Mouse (Mus musculus): Measurements from ENCODE around the gene Mgmt. TPM values are rescaled to one million over a fixed set of nuclear protein-coding genes. Genes with fewer than 3 reads are reported as not detected.
A peak's percentile ranks its signal among the peaks of the same experiment; 100 is the strongest.

Mgmt gene
- total RNA-seq, 2 experiments from 2014 or later = 1.0 to 1.2 TPM

GRCm38 (mm10) chr7:137085969-137086606 lies 191.7 kb downstream of the Mgmt start:
- Histone ChIP-seq H3K4me3 (no peak overlapping the region), H3K27ac (no peak overlapping the region)
- DNase-seq (ENCODE audit: low spot score in 2 of 2) = no peak
- no peak for TF ChIP-seq CTCF (conservative IDR thresholded peaks at IDR 0.05)

- DNase-seq (ENCODE audit: low spot score in 2 of 2) = no peak
- H3K27ac ChIP-seq = no peak overlapping the region
- no peak for TF ChIP-seq CTCF (conservative IDR thresholded peaks at IDR 0.05)
Measured at GRCm38 (mm10) chr7:137087136-137087535, 192.7 kb downstream of the Mgmt start.

DNA sequence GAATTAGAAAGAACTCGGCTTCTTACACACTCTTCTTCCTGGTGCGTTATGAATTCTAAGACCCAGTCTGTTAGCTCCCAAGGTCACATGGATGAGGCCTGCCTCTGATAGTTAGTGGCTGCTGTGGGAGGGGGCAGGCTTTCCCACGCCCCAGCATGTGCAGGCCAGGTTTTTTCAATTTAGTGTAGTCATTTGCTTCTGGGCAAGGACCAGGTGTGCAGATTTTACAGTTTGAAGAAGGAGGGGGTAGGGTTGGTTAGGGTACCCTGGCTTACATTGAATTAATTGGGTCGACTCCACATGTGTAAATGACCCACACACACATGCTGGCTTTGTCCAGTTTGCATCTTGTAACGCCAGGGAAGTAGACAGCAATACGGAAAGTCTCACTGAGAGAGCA lies 193.7 kb downstream of the Mgmt start:
- TF ChIP-seq CTCF (conservative IDR thresholded peaks at IDR 0.05) = no peak

More at GRCm38 (mm10) chr7:137087136-137087535, 192.7 kb downstream of the Mgmt start:
- no peak overlapping the region for H3K4me3 ChIP-seq

DNA sequence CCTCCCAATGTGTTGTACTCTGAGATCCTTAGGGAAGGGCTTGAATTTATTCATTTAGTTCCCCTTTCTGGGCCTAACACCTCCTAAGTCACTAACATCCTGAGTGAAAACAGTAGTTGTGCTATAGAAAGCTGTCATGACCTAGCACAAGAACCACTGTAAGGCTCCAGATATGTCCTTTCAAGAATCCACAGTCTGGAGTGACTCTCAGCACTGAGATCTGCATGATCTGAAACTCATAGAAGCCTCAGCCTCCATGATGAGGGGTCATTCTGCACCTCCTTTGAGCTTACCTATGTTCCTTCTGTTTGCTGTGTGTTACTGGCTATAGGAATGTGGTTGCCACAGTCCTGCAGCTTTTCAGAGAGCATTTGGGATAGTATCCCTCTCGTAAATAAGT lies 200.1 kb downstream of the Mgmt start:
- Histone ChIP-seq H3K27ac (no peak overlapping the region), H3K4me3 (no peak overlapping the region)
- no peak for DNase-seq (ENCODE audit: low spot score in 2 of 2)
- TF ChIP-seq CTCF (conservative IDR thresholded peaks at IDR 0.05) = no peak

More for the DNA sequence above, 193.7 kb downstream of the Mgmt start:
- no peak for DNase-seq (ENCODE audit: low spot score in 2 of 2)
- Histone ChIP-seq H3K4me3 (no peak overlapping the region), H3K27ac (no peak overlapping the region)

DNA sequence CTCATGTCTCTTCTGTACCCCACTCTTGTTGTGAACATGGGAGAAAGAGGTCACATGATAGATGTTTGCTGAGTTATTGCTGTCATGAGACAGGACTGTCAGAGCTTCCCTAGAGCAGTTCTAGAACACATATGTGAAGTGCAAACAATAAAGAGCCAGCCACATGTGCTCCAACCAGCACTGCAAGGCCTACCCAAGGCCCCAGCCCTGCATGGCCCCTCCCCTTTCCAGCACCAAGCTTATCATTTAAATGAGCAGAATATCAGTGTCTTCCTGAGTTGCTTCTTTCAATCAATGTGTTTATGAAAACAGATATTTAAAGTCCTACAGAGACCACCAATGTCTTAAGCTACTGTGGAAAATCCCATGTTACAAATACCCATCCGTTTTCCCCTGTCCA lies 201.3 kb downstream of the Mgmt start:
- TF ChIP-seq CTCF (conservative IDR thresholded peaks at IDR 0.05) = no peak
- Histone ChIP-seq H3K27ac (no peak overlapping the region), H3K4me3 (no peak overlapping the region)
- no peak for DNase-seq (ENCODE audit: low spot score in 2 of 2)

DNA sequence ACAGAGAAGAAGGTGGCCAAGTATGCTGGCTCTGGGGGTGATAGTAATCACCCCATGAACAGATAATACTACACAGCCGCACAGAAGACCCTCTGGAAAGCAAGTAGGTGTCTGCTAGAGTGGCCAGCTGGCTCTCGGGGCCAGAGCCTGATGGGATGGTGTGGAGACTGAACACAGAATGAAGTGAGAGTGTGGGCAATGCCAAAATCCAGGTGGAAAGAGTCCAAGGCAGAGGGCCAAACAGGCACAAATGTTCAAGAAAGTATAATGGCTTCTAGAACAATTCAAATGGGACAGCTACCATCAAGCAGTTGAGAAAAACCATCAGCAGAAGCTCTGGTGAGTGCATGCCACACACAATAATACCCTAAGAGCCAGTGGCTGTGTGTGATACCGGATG lies 205.4 kb downstream of the Mgmt start:
- no peak for TF ChIP-seq CTCF (conservative IDR thresholded peaks at IDR 0.05)
- no peak overlapping the region for H3K4me3 ChIP-seq
- no peak overlapping the region for H3K27ac ChIP-seq
- DNase-seq (ENCODE audit: low spot score in 2 of 2) = no peak

DNA sequence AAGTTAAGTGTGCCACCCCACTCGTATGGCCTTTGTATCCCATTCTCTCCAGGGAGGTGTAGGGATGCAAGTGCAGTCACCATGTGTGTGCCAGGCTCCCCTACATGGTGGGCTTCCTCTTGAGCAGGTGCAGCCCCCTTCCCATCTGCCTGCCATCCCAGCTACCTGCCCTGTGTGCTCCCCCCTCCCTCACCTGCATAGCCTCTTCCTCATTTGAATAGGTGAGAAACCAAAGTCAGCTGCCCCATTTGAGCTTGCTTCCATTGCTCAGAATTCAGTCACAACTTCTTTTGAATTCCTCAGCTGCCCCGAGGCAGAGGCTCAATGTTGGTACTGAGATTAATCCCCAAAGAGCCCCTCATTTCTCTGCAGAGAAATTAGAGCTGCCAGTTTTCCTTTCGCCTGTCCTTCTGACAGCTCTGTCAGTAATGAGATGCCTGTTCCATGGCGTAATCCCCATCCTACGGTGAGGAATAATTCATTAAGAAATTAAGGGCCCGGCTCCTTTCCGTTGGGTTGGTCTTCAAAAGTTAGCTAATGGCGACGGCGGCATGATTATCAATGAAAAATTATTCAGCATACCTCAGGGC lies 208.3 kb downstream of the Mgmt start:
- no peak for TF ChIP-seq CTCF (conservative IDR thresholded peaks at IDR 0.05)
- Histone ChIP-seq H3K27ac (no peak overlapping the region), H3K4me3 (no peak overlapping the region)
- no peak for DNase-seq (ENCODE audit: low spot score in 2 of 2)

DNA sequence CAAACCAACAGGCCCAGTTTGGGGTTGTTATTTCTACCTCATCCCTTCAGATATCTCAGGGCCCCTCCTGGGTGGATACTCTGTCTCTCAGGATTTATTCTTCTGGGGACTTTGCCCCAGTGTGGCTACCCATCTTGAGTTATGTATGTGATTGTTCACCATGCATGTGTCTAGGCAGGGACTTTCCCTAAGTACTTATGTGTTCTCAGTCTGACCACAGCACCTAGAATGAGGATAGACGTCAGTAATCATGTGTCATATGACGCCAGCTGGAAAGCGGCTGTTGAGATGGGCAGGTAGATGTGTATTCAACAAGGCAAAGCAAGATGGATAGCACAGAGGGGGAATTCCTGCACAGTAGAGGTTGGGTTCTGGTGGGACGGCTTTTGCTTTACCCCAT lies 217.7 kb downstream of the Mgmt start:
- no peak for DNase-seq (ENCODE audit: low spot score in 2 of 2)
- H3K4me3 ChIP-seq = no peak overlapping the region
- H3K27ac ChIP-seq = no peak overlapping the region
- TF ChIP-seq CTCF (conservative IDR thresholded peaks at IDR 0.05) = no peak

DNA sequence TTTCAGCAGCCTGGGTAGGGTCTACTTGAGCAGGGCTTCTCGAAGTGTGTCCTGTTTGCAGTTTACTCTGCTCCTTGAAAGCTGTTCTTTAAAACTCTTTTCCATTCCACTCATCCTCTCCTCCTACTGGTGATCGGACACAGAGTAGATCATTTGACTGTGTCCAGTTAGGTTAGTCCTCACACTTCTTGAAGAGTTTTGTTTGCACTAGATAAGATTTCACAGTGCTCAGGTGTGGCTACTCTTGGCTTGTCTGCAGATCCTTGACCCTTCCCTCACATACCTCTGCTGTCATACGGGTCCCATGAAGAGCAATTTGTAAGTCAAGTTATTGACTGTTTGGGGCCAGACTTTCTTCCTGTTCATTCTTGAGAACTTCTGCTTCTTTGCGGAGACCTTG lies 221.8 kb downstream of the Mgmt start:
- H3K4me3 ChIP-seq = no peak overlapping the region
- H3K27ac ChIP-seq = no peak overlapping the region
- no peak for DNase-seq (ENCODE audit: low spot score in 2 of 2)
- TF ChIP-seq CTCF (conservative IDR thresholded peaks at IDR 0.05) = no peak

DNA sequence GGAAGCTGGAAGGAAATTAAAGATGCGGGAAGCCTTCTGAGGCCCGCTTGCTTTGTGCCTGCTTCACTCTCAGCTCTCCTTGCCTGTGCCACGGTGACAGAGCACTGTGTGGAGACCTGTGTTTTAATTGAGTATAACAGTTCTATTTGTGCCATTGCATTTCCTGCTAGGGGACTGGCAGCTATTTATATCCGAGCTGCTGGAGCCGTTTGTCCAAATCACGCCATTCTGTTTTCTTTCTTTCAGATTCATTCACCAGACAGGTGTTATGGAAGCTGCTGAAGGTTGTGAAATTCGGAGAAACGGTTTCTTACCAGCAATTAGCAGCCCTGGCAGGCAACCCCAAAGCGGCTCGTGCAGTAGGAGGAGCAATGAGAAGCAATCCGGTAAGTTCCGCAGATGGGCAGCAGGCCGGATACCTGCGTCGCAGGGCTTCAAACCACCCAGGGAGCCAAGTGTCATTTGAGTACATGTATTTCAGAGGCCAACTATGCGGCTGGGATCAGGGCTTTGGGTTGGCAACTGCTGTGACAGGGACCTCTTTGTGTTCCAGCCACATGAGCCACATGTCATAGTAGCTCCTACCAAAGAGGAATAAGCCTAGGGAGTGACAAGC lies 226.9 kb downstream of the Mgmt start:
- DNase-seq (ENCODE audit: low spot score in 2 of 2) = no peak
- no peak for TF ChIP-seq CTCF (conservative IDR thresholded peaks at IDR 0.05)
- Histone ChIP-seq H3K27ac (no peak overlapping the region), H3K4me3 (peak overlapping the region; percentile 8; the same call in 1 of the 2 replicates)

DNA sequence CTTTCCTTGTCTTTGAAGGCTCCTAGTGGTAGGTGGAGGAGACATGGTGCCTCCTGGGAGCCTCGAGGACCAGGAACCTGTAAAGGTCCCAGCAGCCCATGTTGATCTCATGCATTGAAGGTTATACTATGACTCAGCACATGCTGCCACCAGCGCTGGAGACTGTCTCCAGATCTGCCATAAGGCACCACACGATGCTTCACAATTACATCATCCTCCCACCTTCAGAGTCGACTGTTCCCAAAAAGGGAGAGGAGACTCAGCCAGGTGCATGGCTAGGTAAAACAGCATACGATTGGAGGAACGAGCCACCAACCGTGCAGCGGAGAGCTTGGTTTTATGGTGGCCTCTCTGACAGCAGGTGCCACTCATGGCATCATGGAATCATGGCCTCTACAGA lies 234.3 kb downstream of the Mgmt start:
- Histone ChIP-seq H3K27ac (no peak overlapping the region), H3K4me3 (no peak overlapping the region)
- no peak for TF ChIP-seq CTCF (conservative IDR thresholded peaks at IDR 0.05)
- peak in 1 of 2 experiments; percentile 19 for DNase-seq (ENCODE audit: low spot score in 2 of 2)

- DNase-seq (ENCODE audit: low spot score in 2 of 2) = no peak
- H3K4me3 ChIP-seq = no peak overlapping the region
- TF ChIP-seq CTCF (conservative IDR thresholded peaks at IDR 0.05) = no peak
- H3K27ac ChIP-seq = no peak overlapping the region
Measured at GRCm38 (mm10) chr7:137130211-137130610, 235.8 kb downstream of the Mgmt start.

GRCm38 (mm10) chr7:137131957-137132356 lies 237.5 kb downstream of the Mgmt start:
- Histone ChIP-seq H3K4me3 (no peak overlapping the region), H3K27ac (no peak overlapping the region)
- DNase-seq (ENCODE audit: low spot score in 2 of 2) = no peak
- no peak for TF ChIP-seq CTCF (conservative IDR thresholded peaks at IDR 0.05)

GRCm38 (mm10) chr7:137138101-137138500 lies 243.7 kb downstream of the Mgmt start:
- no peak for TF ChIP-seq CTCF (conservative IDR thresholded peaks at IDR 0.05)
- Histone ChIP-seq H3K27ac (no peak overlapping the region), H3K4me3 (no peak overlapping the region)
- DNase-seq (ENCODE audit: low spot score in 2 of 2) = no peak

Measured in layer of hippocampus, adult 2 months (tissue).